In the genomic region with DNA sequence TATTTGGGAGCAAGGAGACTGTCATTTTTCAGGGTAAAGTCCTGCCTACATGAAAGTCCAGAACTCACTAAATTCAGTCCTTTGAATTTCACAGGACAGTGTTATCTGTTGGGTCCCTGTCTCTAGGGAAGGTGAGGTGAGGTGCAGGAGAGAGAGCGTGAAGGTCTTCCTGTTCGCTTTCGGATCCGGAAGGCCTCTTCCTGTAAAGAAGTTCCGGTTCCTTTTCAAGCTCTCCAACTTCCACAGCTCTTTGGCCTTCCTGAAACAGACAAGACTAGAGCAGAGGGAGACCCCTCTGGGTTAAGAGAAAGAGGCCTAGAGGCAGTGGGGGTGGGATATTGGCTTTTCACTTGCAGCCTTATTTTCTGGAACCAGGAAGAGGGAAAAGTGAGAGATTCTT, we compare ENCODE assay signal across 14 mouse cellular contexts. TPM values are rescaled to one million over a fixed set of nuclear protein-coding genes. Genes with fewer than 3 reads are reported as not detected.
DNase-seq lines count a peak whose midpoint lies in the region; ATAC-seq lines count a peak whose summit lies in the region.
"Had no signal": no experiment of that assay in that cellular context is flagged by ENCODE, and none has a peak within 500 bp of the region (broad histone marks: within the 10 kb centered on the region; RNA-seq: fewer than 3 reads in every experiment).

No protein-coding gene starts in this region.

- H3K9me3 ChIP-seq in forebrain, embryonic 13.5 days (replicated peaks): no peaks in the 10 kb centered on the region
- H3K9me3 ChIP-seq in forebrain, embryonic 15.5 days: no peaks in the 10 kb centered on the region
- no peaks in the 10 kb centered on the region for H3K9me3 ChIP-seq in kidney, embryonic 15.5 days (replicated peaks)
- no peaks in the 10 kb centered on the region for H3K9me3 ChIP-seq in liver, embryonic 15.5 days (replicated peaks)

- no peak overlapping the region for H3K4me2 ChIP-seq in forebrain, embryonic 13.5 days
- no peak overlapping the region for H3K4me2 ChIP-seq in forebrain, embryonic 15.5 days (replicated peaks)
- H3K4me2 ChIP-seq in kidney, embryonic 15.5 days: no peak overlapping the region
- H3K4me2 ChIP-seq in liver, embryonic 15.5 days: no peak overlapping the region

- H3K27ac ChIP-seq in forebrain, embryonic 13.5 days: peak overlapping the region; percentile 10; the same call in 1 of the 2 replicates
- H3K27ac ChIP-seq in forebrain, embryonic 15.5 days (replicated peaks): no peak overlapping the region
- peak overlapping the region; percentile 57 for H3K27ac ChIP-seq in kidney, embryonic 15.5 days
- H3K27ac ChIP-seq in liver, embryonic 15.5 days (replicated peaks): peak overlapping the region; percentile 19; the same call in 1 of the 2 replicates

- ATAC-seq in forebrain, embryonic 13.5 days: no peak
- no peak for ATAC-seq in forebrain, embryonic 15.5 days (replicated peaks)
- ATAC-seq in kidney, embryonic 15.5 days (replicated peaks; ENCODE audit: low FRiP score): no peak
- no peak for ATAC-seq in liver, embryonic 15.5 days (ENCODE audit: insufficient read depth)

- 94% methylated on average over 5 of the region's 5 CpGs for WGBS in forebrain, embryonic 13.5 days
- 94% methylated on average over 5 of the region's 5 CpGs for WGBS in forebrain, embryonic 15.5 days
- 89% methylated on average over 5 of the region's 5 CpGs for WGBS in kidney, embryonic 15.5 days
- WGBS in liver, embryonic 15.5 days (ENCODE audit: insufficient replicate concordance): 46% methylated on average over 5 of the region's 5 CpGs

- H3K4me3 ChIP-seq in forebrain, embryonic 13.5 days: no peak overlapping the region
- H3K4me3 ChIP-seq in forebrain, embryonic 15.5 days: no peak overlapping the region
- no peak overlapping the region for H3K4me3 ChIP-seq in kidney, embryonic 15.5 days (replicated peaks)
- H3K4me3 ChIP-seq in liver, embryonic 15.5 days (replicated peaks): no peak overlapping the region

- H3K36me3 ChIP-seq in forebrain, embryonic 13.5 days (ENCODE audit: poor library complexity, severe bottlenecking): no peaks in the 10 kb centered on the region
- no peaks in the 10 kb centered on the region for H3K36me3 ChIP-seq in forebrain, embryonic 15.5 days
- no peaks in the 10 kb centered on the region for H3K36me3 ChIP-seq in kidney, embryonic 15.5 days
- no peaks in the 10 kb centered on the region for H3K36me3 ChIP-seq in liver, embryonic 15.5 days (replicated peaks)

- H3K9ac ChIP-seq in forebrain, embryonic 13.5 days: no peak overlapping the region
- no peak overlapping the region for H3K9ac ChIP-seq in forebrain, embryonic 15.5 days (replicated peaks)
- H3K9ac ChIP-seq in kidney, embryonic 15.5 days: no peak overlapping the region
- H3K9ac ChIP-seq in liver, embryonic 15.5 days: no peak overlapping the region

- DNase-seq in kidney, adult 9 months: no peak
- DNase-seq in R1 (ENCODE audit: low read depth, low spot score) (peak; percentile 49), adipocyte (ENCODE audit: low spot score) (no peak)
- no peak for DNase-seq in cerebellum, adult 9-11 months
- DNase-seq: adrenal gland, postnatal 10 days; cerebellum, adult 11 months; embryo, embryonic 11 days; gastrocnemius, postnatal 14 days; kidney, adult 11 months; retina, postnatal 1 day had no signal

- no peaks in the 10 kb centered on the region for H3K27me3 ChIP-seq in forebrain, embryonic 13.5 days
- no peaks in the 10 kb centered on the region for H3K27me3 ChIP-seq in forebrain, embryonic 15.5 days
- H3K27me3 ChIP-seq in kidney, embryonic 15.5 days: no peaks in the 10 kb centered on the region
- no peaks in the 10 kb centered on the region for H3K27me3 ChIP-seq in liver, embryonic 15.5 days

- H3K4me1 ChIP-seq in forebrain, embryonic 13.5 days: peaks cover 37% of the 10 kb centered on the region
- peaks cover 30% of the 10 kb centered on the region for H3K4me1 ChIP-seq in forebrain, embryonic 15.5 days
- H3K4me1 ChIP-seq in kidney, embryonic 15.5 days: peaks cover 47% of the 10 kb centered on the region
- peaks cover 74% of the 10 kb centered on the region for H3K4me1 ChIP-seq in liver, embryonic 15.5 days (replicated peaks)

RNA-seq across cellular contexts. Expression of gene Chd4, which starts 3.4 kb away (rescaled TPM):
- polyA plus RNA-seq in forebrain, embryonic 13.5 days (2015; fragmentation: Nextera tagmentation; extraction: Ambion mirVana): 114 and 119 TPM in 2 replicates
- polyA plus RNA-seq in forebrain, embryonic 15.5 days (2015; fragmentation: Nextera tagmentation; extraction: Ambion mirVana): 98.9 and 112 TPM in 2 replicates
- polyA plus RNA-seq in kidney, embryonic 15.5 days (2015; fragmentation: Nextera tagmentation; extraction: Ambion mirVana): 99.2 and 100 TPM in 2 replicates
- 22.6 TPM in 2 replicates for polyA plus RNA-seq in liver, embryonic 15.5 days (2015; fragmentation: Nextera tagmentation; extraction: Ambion mirVana)

RNA-seq across cellular contexts. Expression of gene Lpar5, which starts 24.7 kb away (rescaled TPM):
- 0.38 and 0.44 TPM in 2 replicates for polyA plus RNA-seq in forebrain, embryonic 13.5 days (2015; fragmentation: Nextera tagmentation; extraction: Ambion mirVana)
- polyA plus RNA-seq in forebrain, embryonic 15.5 days (2015; fragmentation: Nextera tagmentation; extraction: Ambion mirVana): 0.50 and 0.71 TPM in 2 replicates
- polyA plus RNA-seq in kidney, embryonic 15.5 days (2015; fragmentation: Nextera tagmentation; extraction: Ambion mirVana): 0.33 and 0.55 TPM in 2 replicates
- polyA plus RNA-seq in liver, embryonic 15.5 days (2015; fragmentation: Nextera tagmentation; extraction: Ambion mirVana): 1.3 TPM in 2 replicates

RNA-seq across cellular contexts. Expression of gene Nop2, which starts 39.3 kb away (rescaled TPM):
- polyA plus RNA-seq in forebrain, embryonic 13.5 days (2015; fragmentation: Nextera tagmentation; extraction: Ambion mirVana): 49.1 and 58.3 TPM in 2 replicates
- polyA plus RNA-seq in forebrain, embryonic 15.5 days (2015; fragmentation: Nextera tagmentation; extraction: Ambion mirVana): 51.1 and 51.8 TPM in 2 replicates
- polyA plus RNA-seq in kidney, embryonic 15.5 days (2015; fragmentation: Nextera tagmentation; extraction: Ambion mirVana): 65.0 and 69.0 TPM in 2 replicates
- 32.1 and 33.5 TPM in 2 replicates for polyA plus RNA-seq in liver, embryonic 15.5 days (2015; fragmentation: Nextera tagmentation; extraction: Ambion mirVana)

RNA-seq across cellular contexts. Expression of gene Acrbp, which starts 42.9 kb away (rescaled TPM):
- 19.1 and 20.9 TPM in 2 replicates for polyA plus RNA-seq in forebrain, embryonic 13.5 days (2015; fragmentation: Nextera tagmentation; extraction: Ambion mirVana)
- 21.9 and 26.2 TPM in 2 replicates for polyA plus RNA-seq in forebrain, embryonic 15.5 days (2015; fragmentation: Nextera tagmentation; extraction: Ambion mirVana)
- polyA plus RNA-seq in kidney, embryonic 15.5 days (2015; fragmentation: Nextera tagmentation; extraction: Ambion mirVana): 14.4 and 15.4 TPM in 2 replicates
- polyA plus RNA-seq in liver, embryonic 15.5 days (2015; fragmentation: Nextera tagmentation; extraction: Ambion mirVana): 1.7 and 2.4 TPM in 2 replicates

RNA-seq across cellular contexts. Expression of gene Iffo1, which starts 52.7 kb away (rescaled TPM):
- polyA plus RNA-seq in forebrain, embryonic 13.5 days (2015; fragmentation: Nextera tagmentation; extraction: Ambion mirVana): 11.9 and 14.4 TPM in 2 replicates
- polyA plus RNA-seq in forebrain, embryonic 15.5 days (2015; fragmentation: Nextera tagmentation; extraction: Ambion mirVana): 18.9 and 21.0 TPM in 2 replicates
- polyA plus RNA-seq in kidney, embryonic 15.5 days (2015; fragmentation: Nextera tagmentation; extraction: Ambion mirVana): 9.6 and 10.4 TPM in 2 replicates
- polyA plus RNA-seq in liver, embryonic 15.5 days (2015; fragmentation: Nextera tagmentation; extraction: Ambion mirVana): 4.3 and 5.2 TPM in 2 replicates
